In the genomic region with DNA sequence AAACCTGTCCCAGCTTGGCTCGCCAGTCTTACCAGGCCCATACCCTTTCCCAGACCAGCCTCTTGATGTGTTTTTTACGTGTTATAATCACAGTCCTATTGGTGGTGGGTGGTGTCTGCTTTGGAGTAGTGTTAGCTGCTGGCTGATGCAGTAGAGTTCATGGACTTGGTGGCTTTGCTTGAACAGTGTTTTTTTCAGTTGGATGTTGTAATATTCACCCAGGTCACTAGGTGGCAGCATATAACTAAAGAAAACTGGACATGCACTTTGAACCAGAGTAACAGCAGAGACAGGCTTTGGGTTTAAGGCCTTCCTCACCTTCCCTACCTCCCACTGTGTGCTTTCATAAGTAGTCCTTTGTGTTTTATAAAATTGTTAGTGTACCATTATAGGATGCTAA, we compare ENCODE assay signal across 7 mouse cellular contexts. TPM values are rescaled to one million over a fixed set of nuclear protein-coding genes. Genes with fewer than 3 reads are reported as not detected.
A peak's percentile ranks its signal among the peaks of the same experiment; 100 is the strongest.
DNase-seq lines count a peak whose midpoint lies in the region; ATAC-seq and TF ChIP-seq lines count a peak whose summit lies in the region.

No protein-coding gene starts in this region.

- H3K9ac ChIP-seq in forebrain, embryonic 15.5 days (replicated peaks): no peak overlapping the region
- no peak overlapping the region for H3K9ac ChIP-seq in lung, embryonic 14.5 days

- TF ChIP-seq CTCF in lung, embryonic 14.5 days (IDR thresholded peaks at IDR 0.05; ENCODE audit: low read depth): peak; percentile 75

- peak; percentile 77 for ATAC-seq in forebrain, embryonic 15.5 days (replicated peaks)
- ATAC-seq in lung, embryonic 14.5 days (ENCODE audit: insufficient read depth): peak; percentile 44; the same call in 1 of the 2 replicates

- H3K9me3 ChIP-seq in forebrain, embryonic 15.5 days: no peaks in the 10 kb centered on the region
- no peaks in the 10 kb centered on the region for H3K9me3 ChIP-seq in lung, embryonic 14.5 days (ENCODE audit: low read depth, low read length)

- H3K27ac ChIP-seq in forebrain, embryonic 15.5 days (replicated peaks): no peak overlapping the region
- H3K27ac ChIP-seq in lung, embryonic 14.5 days (ENCODE audit: low read depth): no peak overlapping the region

- H3K27me3 ChIP-seq in forebrain, embryonic 15.5 days: no peaks in the 10 kb centered on the region
- H3K27me3 ChIP-seq in lung, embryonic 14.5 days (ENCODE audit: insufficient read depth, low read length): no peaks in the 10 kb centered on the region

- WGBS in forebrain, embryonic 15.5 days: 51% methylated on average over 2 of the region's 2 CpGs
- 35% methylated on average over 2 of the region's 2 CpGs for WGBS in lung, embryonic 14.5 days

- H3K4me2 ChIP-seq in forebrain, embryonic 15.5 days (replicated peaks): no peak overlapping the region
- H3K4me2 ChIP-seq in lung, embryonic 14.5 days: no peak overlapping the region

- no peak overlapping the region for H3K4me3 ChIP-seq in forebrain, embryonic 15.5 days
- no peak overlapping the region for H3K4me3 ChIP-seq in lung, embryonic 14.5 days (ENCODE audit: low read depth, low read length)

- peaks cover 62% of the 10 kb centered on the region for H3K36me3 ChIP-seq in forebrain, embryonic 15.5 days
- peaks cover 81% of the 10 kb centered on the region for H3K36me3 ChIP-seq in lung, embryonic 14.5 days (ENCODE audit: insufficient read depth)

- peak; percentile 26 for DNase-seq in 3134 (ENCODE audit: extremely low read depth, insufficient read length, low spot score)
- peak; percentile 75 to 79 for DNase-seq in B cell, adult 2 months
- peak; percentile 67 for DNase-seq in c-Kit-positive CD71-positive TER-119-negative erythroid progenitor cells, embryonic 14.5 days (ENCODE audit: low read depth)
- peak; percentile 56 for DNase-seq in kidney, postnatal 10 days
- DNase-seq in lung, embryonic 14.5 days: peak; percentile 89
- DNase-seq in retina, postnatal 7 days (ENCODE audit: low read depth, low spot score): peak; percentile 44

- no peaks in the 10 kb centered on the region for H3K4me1 ChIP-seq in forebrain, embryonic 15.5 days
- H3K4me1 ChIP-seq in lung, embryonic 14.5 days (ENCODE audit: insufficient read depth): no peaks in the 10 kb centered on the region

RNA-seq across cellular contexts. Expression of a gene that starts 17.2 kb away (rescaled TPM):
- polyA plus RNA-seq in forebrain, embryonic 15.5 days (2015; fragmentation: Nextera tagmentation; extraction: Ambion mirVana): 53.4 and 58.2 TPM in 2 replicates
- 39.0 and 41.3 TPM in 2 replicates for polyA plus RNA-seq in lung, embryonic 14.5 days (2014; fragmentation: Nextera tagmentation; extraction: Ambion mirVana)

RNA-seq across cellular contexts. Expression of a gene that starts 17.3 kb away (rescaled TPM):
- polyA plus RNA-seq in forebrain, embryonic 15.5 days (2015; fragmentation: Nextera tagmentation; extraction: Ambion mirVana): 47.1 and 50.0 TPM in 2 replicates
- 75.8 and 77.7 TPM in 2 replicates for polyA plus RNA-seq in lung, embryonic 14.5 days (2014; fragmentation: Nextera tagmentation; extraction: Ambion mirVana)

RNA-seq across cellular contexts. Expression of a gene that starts 22.3 kb away (rescaled TPM):
- 0.04 and 0.10 TPM in 2 replicates for polyA plus RNA-seq in forebrain, embryonic 15.5 days (2015; fragmentation: Nextera tagmentation; extraction: Ambion mirVana)
- polyA plus RNA-seq in lung, embryonic 14.5 days (2014; fragmentation: Nextera tagmentation; extraction: Ambion mirVana): 0.18 TPM in 2 replicates

Comparison
In these comparisons a context has a peak if more than half of its experiments do, and no peak if none do; other contexts are left out.
1. DNase-seq: peak in every context shown above with its lines; median percentile 89 in lung, embryonic 14.5 days; 77 in B cell, adult 2 months; 67 in c-Kit-positive CD71-positive TER-119-negative erythroid progenitor cells, embryonic 14.5 days; 56 in kidney, postnatal 10 days; 44 in retina, postnatal 7 days; 26 in 3134.